Mouse (Mus musculus) myocyte (in vitro differentiated cells): Measurements from ENCODE around the gene Wdr63.

Source experiments
- MAX ChIP-seq: IDR thresholded peaks from one replicate; pipeline ENCODE4 v1.6.1; 2011; ENCODE audit warnings: low read depth, mild to moderate bottlenecking, control low read depth
- POLR2A ChIP-seq: IDR thresholded peaks from one replicate; pipeline ENCODE4 v1.6.1; 2011; ENCODE audit warnings: low read depth, mild to moderate bottlenecking, control low read depth, moderate library complexity; ENCODE audit not compliant: insufficient read length
- POLR2AphosphoS2 ChIP-seq: IDR thresholded peaks from one replicate; pipeline ENCODE4 v1.6.1; 2011; ENCODE audit warnings: low read depth, control low read depth; ENCODE audit not compliant: insufficient read length
- SRF ChIP-seq: IDR thresholded peaks from one replicate; pipeline ENCODE4 v1.6.1; 2011; ENCODE audit warnings: low read depth; ENCODE audit not compliant: control insufficient read depth, insufficient read length
- USF1 ChIP-seq: IDR thresholded peaks from one replicate; pipeline ENCODE4 v1.6.1; 2011; ENCODE audit warnings: low read depth, mild to moderate bottlenecking, control low read depth, moderate library complexity

GRCm38 (mm10) chr3:146057131-146057530 is 50.8 kb downstream of the Wdr63 start:
- TF ChIP-seq POLR2A: no peak
- TF ChIP-seq USF1: no peak
- TF ChIP-seq POLR2AphosphoS2: no peak
- no peak for TF ChIP-seq MAX
- no peak for TF ChIP-seq SRF
